Mouse (Mus musculus) layer of hippocampus, postnatal 36 days (tissue): ENCODE results near the gene Eif2s3x. TPM values are rescaled to one million over a fixed set of nuclear protein-coding genes. Genes with fewer than 3 reads are reported as not detected.

Source experiments
- total RNA-seq, 2 experiments: library from RNA; stranded (reverse); gene quantifications; 2 replicates each; pipeline ENCODE4 v1.2.3; 2021

Eif2s3x gene
- total RNA-seq, 2 experiments from 2014 or later, result 96.1 to 148 TPM

Other genes with a start within 250 kb of the Eif2s3x start
- gene AU015836, start 244.2 kb downstream of the Eif2s3x start, total RNA-seq, result not detected
- gene Zfx, start 89.2 kb downstream of the Eif2s3x start, total RNA-seq, result 10 to 100 TPM; 32.0 to 35.0 TPM
- 10 to 100 TPM; 26.0 to 29.3 TPM for gene Klhl15, start 21.7 kb upstream of the Eif2s3x start, total RNA-seq
- gene Fam90a1b, start 153.9 kb upstream of the Eif2s3x start, total RNA-seq, result under 1 TPM in 1 of 2 experiments, not detected in 1; 0.13 TPM
- 10 to 100 TPM; 71.2 to 78.2 TPM for gene Apoo, start 154.3 kb upstream of the Eif2s3x start, total RNA-seq